Mouse (Mus musculus): ENCODE data around the gene Fbxo3.
"Not testable (repeated sequence)": the region's sequence is repeated elsewhere in the genome, so short reads cannot be mapped to it uniquely, and the experiment has no call there.

The Fbxo3 gene

GRCm38 (mm10) chr2:104096256-104096655, 68.7 kb downstream of the Fbxo3 start:
- no peak for DNase-seq (ENCODE audit: low spot score)

DNA sequence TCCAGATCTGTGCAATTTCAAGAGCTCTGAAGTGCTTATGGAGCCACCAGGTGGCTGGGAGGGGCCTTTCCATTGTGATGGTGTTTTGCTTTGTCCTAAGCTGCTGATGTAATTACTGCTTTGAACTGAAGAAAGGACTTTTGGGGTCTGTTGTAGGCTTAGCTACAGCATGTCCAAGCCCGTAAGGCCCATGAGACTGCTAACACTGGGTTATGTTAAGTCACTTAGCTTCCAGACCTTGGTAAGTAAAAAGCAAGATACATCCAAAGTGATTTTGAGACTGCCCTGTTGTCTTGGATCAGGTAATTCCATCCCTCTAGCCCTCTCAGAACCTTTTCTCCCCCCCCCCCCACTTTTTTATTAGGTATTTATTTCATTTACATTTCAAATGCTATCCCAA, 69.3 kb downstream of the Fbxo3 start:
- DNase-seq (ENCODE audit: low spot score) = not testable (repeated sequence)

- not testable (repeated sequence) for DNase-seq (ENCODE audit: low spot score)
Measured at GRCm38 (mm10) chr2:104097396-104097795, 69.9 kb downstream of the Fbxo3 start.

- DNase-seq (ENCODE audit: low spot score) = no peak
Measured at GRCm38 (mm10) chr2:104098529-104099230, 71.2 kb downstream of the Fbxo3 start.

GRCm38 (mm10) chr2:104099231-104099585, 71.7 kb downstream of the Fbxo3 start:
- no peak for DNase-seq (ENCODE audit: low spot score)

- DNase-seq (ENCODE audit: low spot score) = no peak
Measured at GRCm38 (mm10) chr2:104099946-104100345, 72.4 kb downstream of the Fbxo3 start.

DNA sequence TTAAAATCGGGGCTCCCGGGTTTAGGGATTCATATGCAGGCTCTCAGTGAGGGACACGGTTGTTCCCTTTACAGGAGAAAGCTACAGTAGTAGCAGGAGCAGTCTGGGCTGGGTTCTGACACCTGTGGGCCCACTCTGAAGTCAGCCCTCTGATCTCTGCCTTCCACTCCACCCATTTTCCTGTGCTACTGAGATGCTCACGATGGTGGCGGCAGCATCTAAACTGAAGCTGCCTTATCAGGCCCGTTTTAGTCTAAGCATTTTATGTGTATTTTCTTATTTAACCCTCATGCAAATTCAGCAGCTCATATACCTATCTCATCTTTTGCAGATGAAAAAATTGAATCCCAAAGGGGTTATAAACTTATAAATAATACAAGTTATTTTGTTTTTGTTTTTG, 77.3 kb downstream of the Fbxo3 start:
- DNase-seq (ENCODE audit: low spot score) = no peak

DNA sequence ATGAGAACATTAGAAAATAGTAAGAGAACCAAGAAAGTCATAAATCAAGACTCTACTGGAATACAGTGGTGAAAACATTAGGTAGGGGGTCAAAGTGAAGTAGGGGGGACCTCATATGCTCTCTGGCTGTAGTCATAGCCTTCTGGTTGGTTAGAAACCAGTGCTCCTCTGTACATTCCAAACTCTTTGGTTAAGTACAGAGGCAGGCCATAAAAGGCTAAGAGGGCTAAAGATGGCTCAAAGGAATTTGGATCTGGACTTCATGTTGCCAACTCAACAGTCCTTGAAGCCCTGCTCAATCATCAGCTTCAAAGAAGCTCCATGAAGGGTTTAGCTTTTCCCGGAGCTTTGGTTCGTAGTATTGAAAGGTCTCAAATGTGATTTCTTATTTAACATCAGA, 81.5 kb downstream of the Fbxo3 start:
- not testable (repeated sequence) for DNase-seq (ENCODE audit: low spot score)

GRCm38 (mm10) chr2:104109528-104109927, 82.0 kb downstream of the Fbxo3 start:
- DNase-seq (ENCODE audit: low spot score) = no peak

DNA sequence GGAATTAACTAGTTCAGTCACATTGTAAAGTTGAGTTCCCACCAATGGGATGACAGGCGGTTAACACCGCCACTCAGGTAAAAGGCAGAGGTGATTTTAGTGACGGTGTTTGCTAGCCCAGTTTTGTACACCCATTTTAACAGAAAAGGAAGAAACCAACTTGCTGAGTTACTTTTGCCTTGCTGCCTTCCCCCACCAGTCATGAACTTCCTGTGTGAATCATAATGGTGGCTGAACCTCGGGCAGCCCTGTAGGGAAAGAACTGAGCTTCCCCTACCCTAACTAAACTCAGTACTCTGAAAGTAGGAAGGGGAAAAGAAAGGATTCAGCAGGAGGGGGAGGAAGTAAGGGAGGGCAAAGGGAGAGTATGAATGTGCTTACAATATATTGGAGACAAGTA, 82.5 kb downstream of the Fbxo3 start:
- DNase-seq (ENCODE audit: low spot score) = no peak

- DNase-seq (ENCODE audit: low spot score) = not testable (repeated sequence)
Measured at GRCm38 (mm10) chr2:104111170-104111797, 83.8 kb downstream of the Fbxo3 start.
